Mouse (Mus musculus) CH12.LX (cell line): ENCODE data around the gene Catsperg2. TPM values are rescaled to one million over a fixed set of nuclear protein-coding genes. Genes with fewer than 3 reads are reported as not detected.
A peak's percentile ranks its signal among the peaks of the same experiment; 100 is the strongest.

Experiments
- DNase-seq: peaks from one replicate; pipeline ENCODE4 v3.0.0-alpha.2; 2013; ENCODE audit errors: extremely low read depth
- H3K27ac ChIP-seq: 2 replicates; pipeline ENCODE4 v1.5.1; 2012; ENCODE audit warnings: low read depth, mild to moderate bottlenecking, control low read depth, moderate library complexity; ENCODE audit not compliant: insufficient read depth
- H3K27me3 ChIP-seq: replicated peaks from 2 replicates; pipeline ENCODE3; 2012; ENCODE audit warnings: inconsistent platforms
- H3K36me3 ChIP-seq, 2 experiments: replicated peaks in 1 of 2; 2 replicates each; pipeline versions ENCODE3 to v1.6.1; 2012; ENCODE audit warnings: inconsistent platforms in 1 of 2, low read length in 1 of 2, mild to moderate bottlenecking in 1 of 2, mixed read lengths in 1 of 2, moderate library complexity in 1 of 2; ENCODE audit not compliant: control insufficient read depth in 1 of 2, insufficient read depth in 1 of 2
- H3K4me1 ChIP-seq, 2 experiments: 2 replicates each; pipeline ENCODE4 v1.6.1; 2012; ENCODE audit warnings: inconsistent platforms in 1 of 2, moderate library complexity in 1 of 2; ENCODE audit not compliant: insufficient read depth in 2 of 2, control insufficient read depth in 1 of 2
- H3K4me2 ChIP-seq: 2 replicates; pipeline ENCODE4 v1.6.1; 2012; ENCODE audit warnings: low read depth, mild to moderate bottlenecking, control low read depth; ENCODE audit not compliant: poor library complexity, insufficient read depth, severe bottlenecking
- H3K4me3 ChIP-seq, 3 experiments: fragments of 150-350 bp in 1 of 3; sonication (generic) in 1 of 3; replicated peaks in 1 of 3; 2 replicates each; pipeline versions ENCODE3 to v1.5.1; 2011 to 2012; ENCODE audit warnings: low read depth in 2 of 3, low read length in 2 of 3, mild to moderate bottlenecking in 2 of 3, moderate library complexity in 2 of 3, control low read depth in 1 of 3, improper control_type of control experiment in 1 of 3, inconsistent platforms in 1 of 3, mixed read lengths in 1 of 3; ENCODE audit not compliant: poor library complexity in 1 of 3
- H3K79me2 ChIP-seq: replicated peaks from 2 replicates; pipeline ENCODE4 v1.6.1; 2012; ENCODE audit warnings: mild to moderate bottlenecking, moderate library complexity; ENCODE audit not compliant: control insufficient read depth, poor library complexity, insufficient read depth, severe bottlenecking; ENCODE audit errors: extremely low read depth
- H3K9ac ChIP-seq: 2 replicates; pipeline ENCODE4 v1.6.1; 2012; ENCODE audit warnings: low read depth, mild to moderate bottlenecking, control low read depth, moderate library complexity; ENCODE audit not compliant: insufficient read depth
- H3K9me3 ChIP-seq: replicated peaks from 2 replicates; pipeline ENCODE3; 2012; ENCODE audit warnings: low read length, inconsistent platforms, mixed read lengths
- CHD2 ChIP-seq: IDR thresholded peaks from 2 replicates; pipeline ENCODE4 v1.6.1; 2011; ENCODE audit warnings: low read length, improper control_type of control experiment
- E2F4 ChIP-seq: IDR thresholded peaks from 2 replicates; pipeline ENCODE4 v1.6.1; 2011; ENCODE audit warnings: low read depth, low read length, improper control_type of control experiment; ENCODE audit not compliant: insufficient replicate concordance
- GABPA ChIP-seq: IDR thresholded peaks from 2 replicates; pipeline ENCODE4 v1.6.1; 2012; ENCODE audit warnings: low read depth, low read length, improper control_type of control experiment, inconsistent platforms; ENCODE audit not compliant: insufficient replicate concordance
- JUN ChIP-seq: IDR thresholded peaks from 2 replicates; pipeline ENCODE4 v1.6.1; 2011; ENCODE audit warnings: low read depth, mild to moderate bottlenecking, low read length, improper control_type of control experiment, moderate library complexity; ENCODE audit not compliant: insufficient read depth
- MEF2A ChIP-seq: IDR thresholded peaks from 2 replicates; pipeline ENCODE4 v1.6.1; 2014; ENCODE audit warnings: low read depth, mild to moderate bottlenecking, inconsistent platforms, low read length, improper control_type of control experiment, borderline replicate concordance
- NRF1 ChIP-seq: IDR thresholded peaks from 2 replicates; pipeline ENCODE4 v1.6.1; 2014; ENCODE audit warnings: low read depth, mild to moderate bottlenecking, inconsistent platforms, low read length, improper control_type of control experiment, moderate library complexity
- POLR2AphosphoS2 ChIP-seq: IDR thresholded peaks from 2 replicates; pipeline ENCODE4 v1.6.1; 2011; ENCODE audit warnings: low read depth, low read length, improper control_type of control experiment
- RAD21 ChIP-seq: IDR thresholded peaks from 2 replicates; pipeline ENCODE4 v1.6.1; 2011; ENCODE audit warnings: low read depth, mild to moderate bottlenecking, low read length, improper control_type of control experiment, moderate library complexity
- SIN3A ChIP-seq: IDR thresholded peaks from 2 replicates; pipeline ENCODE4 v1.6.1; 2012; ENCODE audit warnings: low read length, improper control_type of control experiment, inconsistent platforms
- SMC3 ChIP-seq: IDR thresholded peaks from 2 replicates; pipeline ENCODE4 v1.6.1; 2011; ENCODE audit warnings: low read depth, low read length, improper control_type of control experiment
- TBP ChIP-seq: conservative IDR thresholded peaks from 2 replicates; pipeline ENCODE4 v1.6.1; 2011; ENCODE audit warnings: low read depth, low read length, improper control_type of control experiment
- dilution Hi-C: fragments of 300-500 bp; cut with MboI; formaldehyde crosslinking; loops from 2 replicates; pipeline ENCODE4 v1.14.3; 2020; ENCODE audit warnings: low sequenced_read_pairs; ENCODE audit not compliant: extremely low pct_unique_long_range_greater_than_20kb, extremely low pct_ligation_motif_present
- in situ Hi-C: fragments of 300-500 bp; cut with MboI; formaldehyde crosslinking; loops from 3 replicates; pipeline ENCODE4 v1.14.3; 2019; ENCODE audit warnings: low sequenced_read_pairs, low pct_ligation_motif_present, low pct_unique_long_range_greater_than_20kb, mixed read lengths
- polyA plus RNA-seq: library from polyadenylated mRNA; unstranded; fragments of >175 nt; gene quantifications from 2 replicates; pipeline ENCODE4 v1.2.1, GENCODE M21; 2012; ENCODE audit warnings: low read depth; ENCODE audit not compliant: insufficient read length
- total RNA-seq, 2 experiments: library from RNA; depleted of rRNA; stranded (reverse); fragments of 300-350 nt in 1 of 2; fragments of >200 nt in 1 of 2; gene quantifications; 2 replicates each; pipeline ENCODE4 v1.2.3; 2012 to 2014

The Catsperg2 gene
- total and polyA plus RNA-seq, 3 experiments, result 0.04 TPM; not detected in 2

DNA sequence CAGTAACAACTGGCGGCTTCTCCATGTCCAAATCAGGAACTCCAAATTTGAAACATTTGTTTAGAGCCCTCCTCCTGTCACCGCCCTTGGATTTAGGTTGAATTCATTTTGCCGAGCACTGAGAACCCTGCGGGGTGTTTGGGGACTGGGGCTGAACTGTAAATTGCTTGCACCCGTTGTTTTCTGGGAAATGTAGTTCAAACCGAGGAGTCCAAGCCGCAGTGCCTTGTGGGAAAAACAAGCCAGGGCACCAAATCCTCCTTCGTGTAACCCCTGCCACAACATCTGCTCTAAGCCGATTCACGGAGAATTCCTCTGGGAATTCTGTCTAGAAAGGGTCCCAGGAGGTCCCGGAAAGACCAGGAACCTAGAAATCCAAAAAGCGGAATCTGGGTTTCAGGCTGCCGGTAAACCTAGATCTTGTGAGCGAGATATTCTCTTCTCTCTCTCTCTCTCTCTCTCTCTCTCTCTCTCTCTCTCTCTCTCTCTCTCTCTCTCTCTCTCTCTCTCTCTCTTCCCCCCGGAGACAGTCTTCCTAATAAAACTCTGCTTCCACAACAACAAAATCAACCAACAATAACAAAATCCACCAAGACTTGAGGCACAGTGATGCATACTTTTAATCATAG, 40.3 kb upstream of the Catsperg2 start (continued):
- TF ChIP-seq SMC3, result no peak
- no peak; the same call in 1 of the 2 replicates for TF ChIP-seq GABPA
- TF ChIP-seq RAD21, result no peak
- TF ChIP-seq E2F4, result no peak
- no peak for TF ChIP-seq JUN
- no peak for TF ChIP-seq NRF1
- no peak for TF ChIP-seq POLR2AphosphoS2
- peak; percentile 59; the same call in 1 of the 2 replicates for TF ChIP-seq TBP

DNA sequence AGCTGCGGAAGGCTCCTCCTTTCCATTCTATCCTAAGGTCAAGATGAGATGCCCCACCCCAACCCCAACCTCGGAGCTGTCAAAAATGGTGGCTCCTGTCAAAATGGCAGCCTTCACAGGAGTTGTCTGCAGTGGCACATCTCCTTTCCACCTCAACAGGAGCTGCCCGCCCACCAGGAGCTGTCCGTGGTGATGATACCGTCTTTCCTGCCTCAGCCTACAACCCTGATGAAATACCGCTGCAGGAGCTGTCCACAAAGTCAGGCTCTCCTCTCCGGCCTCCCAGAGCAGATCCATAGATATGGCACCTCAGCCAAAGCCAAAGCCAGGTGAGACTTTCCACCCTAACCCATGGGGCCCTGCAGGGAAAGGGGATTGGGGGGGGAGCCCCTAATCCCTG, 37.9 kb upstream of the Catsperg2 start:
- Histone ChIP-seq H3K27ac (no peak overlapping the region), H3K79me2 (peaks cover 11% of the 10 kb centered on the region), H3K9me3 (no peaks in the 10 kb centered on the region), H3K4me2 (no peak overlapping the region), H3K4me1 (peaks cover 2 to 26% of the 10 kb centered on the region in 2 experiments; a peak in 2 of 4 replicates), H3K4me3 (no peak overlapping the region), H3K27me3 (no peaks in the 10 kb centered on the region), H3K9ac (no peak overlapping the region), H3K36me3 (peaks cover 0 to 5% of the 10 kb centered on the region in 2 experiments)
- in situ Hi-C loops, result loop anchor here (5.0 kb wide), 1 partner anchor 37 kb away; the partner anchor contains the start of gene Catsperg2
- no peak for DNase-seq
- dilution Hi-C loops, result no loop called here
- peak; percentile 33; the same call in 1 of the 2 replicates for TF ChIP-seq SIN3A
- TF ChIP-seq CHD2, result no peak

DNA sequence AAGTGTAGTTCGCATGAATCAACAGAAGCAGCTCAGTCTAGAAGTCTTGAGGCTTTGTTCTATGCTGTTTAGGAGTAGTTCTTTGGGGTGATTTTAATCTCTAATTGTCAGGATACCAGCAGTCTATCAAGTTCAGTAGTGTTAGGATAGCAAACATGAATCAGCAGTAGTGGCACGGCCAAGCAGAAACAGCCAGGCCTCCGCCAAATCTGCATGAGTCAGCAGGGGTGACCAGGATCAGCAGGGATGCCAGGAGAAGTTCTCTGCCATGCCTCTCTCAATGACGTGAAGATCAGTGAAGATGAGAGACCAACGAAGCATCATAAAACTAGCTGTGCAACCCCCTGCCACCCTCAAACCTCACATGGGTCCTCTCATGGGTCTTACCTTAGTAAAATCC, 33.6 kb upstream of the Catsperg2 start:
- Histone ChIP-seq H3K9ac (no peak overlapping the region), H3K27ac (no peak overlapping the region), H3K36me3 (peaks cover 0 to 2% of the 10 kb centered on the region in 2 experiments), H3K79me2 (no peaks in the 10 kb centered on the region), H3K9me3 (peaks cover 10% of the 10 kb centered on the region), H3K4me2 (no peak overlapping the region), H3K4me3 (no peak overlapping the region), H3K27me3 (no peaks in the 10 kb centered on the region), H3K4me1 (peaks cover 0 to 13% of the 10 kb centered on the region in 2 experiments; a peak in 2 of 4 replicates)
- dilution Hi-C loops (no loop called here), in situ Hi-C loops (no loop called here)
- no peak for TF ChIP-seq MEF2A
- no peak for TF ChIP-seq POLR2AphosphoS2
- no peak for TF ChIP-seq CHD2
- DNase-seq, result no peak
